Mouse (Mus musculus): ENCODE measurements at regions not wholly inside any gene's neighbourhood (a gene's known extent, or its start where the extent isn't known, plus 50 kb on each side); places are given as distances from the start of the nearest gene placed in this dataset.

DNA sequence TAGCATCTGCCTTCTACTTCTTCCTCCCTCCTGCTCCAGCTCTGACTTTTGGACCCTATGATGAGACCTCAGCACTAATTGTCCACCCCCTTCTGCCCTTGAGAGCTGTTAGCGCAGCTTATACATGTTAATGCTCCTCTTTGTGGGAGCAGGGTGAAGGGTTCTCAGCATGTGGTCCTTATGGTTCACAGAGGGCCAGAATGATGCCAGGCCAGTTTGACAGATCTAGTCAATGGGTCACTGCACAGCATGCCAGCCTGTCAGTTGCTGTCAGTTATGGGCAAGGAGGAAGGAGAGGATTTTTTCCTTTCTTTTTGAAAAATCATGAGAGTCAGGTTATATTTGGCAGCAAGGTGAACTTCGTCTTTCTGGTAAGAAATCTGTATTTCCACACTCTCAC lies 68.4 kb downstream of the 4931417E11Rik start:
- Histone ChIP-seq H3K4me3 (replicated peaks; ENCODE audit: low read length) (no peak overlapping the region), H3K36me3 (ENCODE audit: insufficient read depth, low read length) (no peaks in the 10 kb centered on the region), H3K27me3 (ENCODE audit: insufficient read depth, low read length) (no peaks in the 10 kb centered on the region), H3K9me3 (ENCODE audit: low read length) (no peaks in the 10 kb centered on the region), H3K4me1 (replicated peaks; ENCODE audit: low read depth, low read length) (no peaks in the 10 kb centered on the region)
- TF ChIP-seq CTCF (conservative IDR thresholded peaks at IDR 0.05; ENCODE audit: low read length) (no peak), POU5F1 (IDR thresholded peaks at IDR 0.05; ENCODE audit: borderline replicate concordance, low read length) (no peak), NANOG (IDR thresholded peaks at IDR 0.05; ENCODE audit: borderline replicate concordance, low read length) (no peak)

DNA sequence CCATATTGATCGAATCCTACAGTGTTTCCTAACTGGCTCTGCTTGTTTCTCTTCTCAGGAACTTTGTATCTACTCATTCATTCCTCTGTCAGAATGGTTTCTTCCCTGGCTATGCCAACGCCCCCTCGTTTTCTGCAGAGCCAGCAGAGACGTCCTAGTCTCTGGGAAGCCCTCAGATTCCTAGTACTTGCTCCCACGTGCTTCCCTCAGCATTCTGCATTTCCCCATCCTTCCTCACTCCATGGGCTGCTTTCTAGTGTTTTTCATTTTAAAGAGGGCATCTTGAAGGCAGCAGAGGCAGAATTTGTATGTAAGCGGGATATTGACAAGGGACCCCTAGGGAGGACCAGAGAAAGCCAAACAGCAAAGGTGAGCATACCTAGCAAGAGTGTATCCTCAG lies 80.2 kb downstream of the 4931417E11Rik start:
- H3K4me1 ChIP-seq (replicated peaks; ENCODE audit: low read depth, low read length): no peaks in the 10 kb centered on the region
- no peak for TF ChIP-seq NANOG (IDR thresholded peaks at IDR 0.05; ENCODE audit: borderline replicate concordance, low read length)
- no peak for TF ChIP-seq CTCF (conservative IDR thresholded peaks at IDR 0.05; ENCODE audit: low read length)
- no peak for TF ChIP-seq POU5F1 (IDR thresholded peaks at IDR 0.05; ENCODE audit: borderline replicate concordance, low read length)

DNA sequence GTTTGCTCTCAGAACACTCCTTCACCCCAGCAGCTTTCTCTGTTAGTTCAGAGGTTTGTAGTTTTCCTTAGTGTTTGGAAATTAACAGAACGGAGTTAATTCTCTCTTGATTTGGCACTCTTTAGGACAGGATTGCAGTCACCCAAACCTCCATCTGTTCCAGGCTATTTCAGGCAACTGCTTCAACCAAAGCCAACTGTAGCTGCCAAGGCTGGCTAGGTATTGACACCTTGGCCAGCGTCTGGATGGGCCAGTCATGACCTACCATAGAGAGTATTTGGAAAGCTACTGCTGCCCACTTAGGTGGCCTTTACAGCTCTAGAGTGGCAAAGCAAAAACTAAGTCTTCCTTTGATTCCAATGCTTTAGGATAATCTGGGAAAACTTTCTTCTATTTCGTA lies 83.2 kb downstream of the 4931417E11Rik start:
- H3K36me3 ChIP-seq (ENCODE audit: insufficient read depth, low read length): no peaks in the 10 kb centered on the region
- 0 out of 2 replicates have a peak, but pooled peaks cover 5% of the 10 kb centered on the region for H3K27me3 ChIP-seq (ENCODE audit: insufficient read depth, low read length)
- H3K4me1 ChIP-seq (replicated peaks; ENCODE audit: low read depth, low read length): no peaks in the 10 kb centered on the region
- H3K4me3 ChIP-seq (replicated peaks; ENCODE audit: low read length): no peak overlapping the region
- no peaks in the 10 kb centered on the region for H3K9me3 ChIP-seq (ENCODE audit: low read length)
- TF ChIP-seq CTCF (conservative IDR thresholded peaks at IDR 0.05; ENCODE audit: low read length): no peak
- TF ChIP-seq POU5F1 (IDR thresholded peaks at IDR 0.05; ENCODE audit: borderline replicate concordance, low read length): no peak
- TF ChIP-seq NANOG (IDR thresholded peaks at IDR 0.05; ENCODE audit: borderline replicate concordance, low read length): no peak

More for the DNA sequence above, 80.2 kb downstream of the 4931417E11Rik start:
- H3K9me3 ChIP-seq (ENCODE audit: low read length): no peaks in the 10 kb centered on the region
- H3K36me3 ChIP-seq (ENCODE audit: insufficient read depth, low read length): no peaks in the 10 kb centered on the region
- H3K27me3 ChIP-seq (ENCODE audit: insufficient read depth, low read length): 0 out of 2 replicates have a peak, but pooled peaks cover 5% of the 10 kb centered on the region
- H3K4me3 ChIP-seq (replicated peaks; ENCODE audit: low read length): no peak overlapping the region

DNA sequence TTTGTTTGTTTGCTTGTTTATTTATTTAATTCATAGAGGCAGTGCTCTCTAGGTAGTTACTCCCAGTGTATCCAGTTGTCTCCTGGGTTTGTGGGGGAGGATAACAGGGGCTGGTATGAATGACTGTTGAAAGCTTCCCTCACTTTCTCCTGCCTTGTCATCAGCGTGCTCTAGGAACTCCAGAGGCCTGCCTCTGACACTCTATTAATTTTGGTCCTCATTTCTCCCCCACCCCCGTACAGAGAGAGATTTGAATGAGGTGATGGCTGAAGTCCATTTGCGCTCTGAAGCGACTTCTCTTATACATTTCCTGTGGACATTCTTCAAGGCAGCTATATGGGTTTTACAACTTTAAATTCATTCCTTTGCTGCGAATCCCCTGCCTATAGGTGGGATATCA lies 89.6 kb downstream of the 4931417E11Rik start:
- TF ChIP-seq CTCF (conservative IDR thresholded peaks at IDR 0.05; ENCODE audit: low read length): no peak
- TF ChIP-seq POU5F1 (IDR thresholded peaks at IDR 0.05; ENCODE audit: borderline replicate concordance, low read length): no peak
- TF ChIP-seq NANOG (IDR thresholded peaks at IDR 0.05; ENCODE audit: borderline replicate concordance, low read length): no peak
- no peaks in the 10 kb centered on the region for H3K4me1 ChIP-seq (replicated peaks; ENCODE audit: low read depth, low read length)

DNA sequence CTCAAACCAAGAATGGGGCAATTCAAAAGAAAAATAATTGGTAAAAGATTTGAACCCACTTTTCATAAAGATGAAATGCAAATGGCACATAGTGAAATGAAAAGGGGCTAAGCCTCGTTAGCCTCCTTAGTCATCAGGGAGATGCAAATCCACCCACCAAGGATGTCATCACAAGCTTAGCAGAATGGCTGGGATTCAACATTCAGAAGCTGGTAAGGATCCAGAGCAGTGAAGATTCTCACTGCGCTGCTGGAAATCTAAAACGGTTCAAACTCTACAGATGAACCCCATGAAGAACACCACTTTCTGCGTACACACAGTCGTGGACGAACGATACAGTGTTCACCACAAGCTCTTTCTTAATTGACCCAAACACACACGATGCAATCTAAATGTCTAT lies 91.6 kb downstream of the 4931417E11Rik start:
- Histone ChIP-seq H3K36me3 (ENCODE audit: insufficient read depth, low read length) (no peaks in the 10 kb centered on the region), H3K4me3 (replicated peaks; ENCODE audit: low read length) (no peak overlapping the region), H3K4me1 (replicated peaks; ENCODE audit: low read depth, low read length) (no peaks in the 10 kb centered on the region), H3K27me3 (ENCODE audit: insufficient read depth, low read length) (no peaks in the 10 kb centered on the region), H3K9me3 (ENCODE audit: low read length) (peaks cover 12% of the 10 kb centered on the region)
- TF ChIP-seq CTCF (conservative IDR thresholded peaks at IDR 0.05; ENCODE audit: low read length) (no peak), POU5F1 (IDR thresholded peaks at IDR 0.05; ENCODE audit: borderline replicate concordance, low read length) (no peak), NANOG (IDR thresholded peaks at IDR 0.05; ENCODE audit: borderline replicate concordance, low read length) (no peak)

More for the DNA sequence above, 89.6 kb downstream of the 4931417E11Rik start:
- Histone ChIP-seq H3K27me3 (ENCODE audit: insufficient read depth, low read length) (no peaks in the 10 kb centered on the region), H3K4me3 (replicated peaks; ENCODE audit: low read length) (no peak overlapping the region), H3K9me3 (ENCODE audit: low read length) (peaks cover 5% of the 10 kb centered on the region), H3K36me3 (ENCODE audit: insufficient read depth, low read length) (no peaks in the 10 kb centered on the region)

DNA sequence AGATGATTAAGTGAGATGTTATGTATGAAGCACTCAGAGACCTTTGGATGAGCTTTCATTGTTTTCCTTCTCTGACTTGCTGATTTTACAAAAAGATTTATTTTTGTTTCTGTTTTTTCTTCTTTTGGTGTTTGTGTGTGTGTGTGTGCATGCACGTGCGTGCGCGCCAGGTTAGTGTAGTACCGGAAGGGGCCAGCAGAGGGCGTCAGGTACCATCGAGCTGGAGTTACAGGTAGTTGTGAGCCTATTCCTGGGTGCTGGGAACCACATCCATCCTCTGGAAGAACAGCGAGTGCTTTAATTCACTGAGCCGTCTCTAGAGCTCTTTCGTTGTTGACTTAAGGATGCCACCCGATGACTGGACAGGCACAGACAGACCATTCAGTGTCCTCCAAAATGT lies 93.2 kb downstream of the 4931417E11Rik start:
- Histone ChIP-seq H3K27me3 (ENCODE audit: insufficient read depth, low read length) (no peaks in the 10 kb centered on the region), H3K4me3 (replicated peaks; ENCODE audit: low read length) (no peak overlapping the region), H3K9me3 (ENCODE audit: low read length) (peaks cover 12% of the 10 kb centered on the region), H3K36me3 (ENCODE audit: insufficient read depth, low read length) (no peaks in the 10 kb centered on the region), H3K4me1 (replicated peaks; ENCODE audit: low read depth, low read length) (no peaks in the 10 kb centered on the region)
- TF ChIP-seq CTCF (conservative IDR thresholded peaks at IDR 0.05; ENCODE audit: low read length): peak; percentile 70
- TF ChIP-seq NANOG (IDR thresholded peaks at IDR 0.05; ENCODE audit: borderline replicate concordance, low read length): no peak

DNA sequence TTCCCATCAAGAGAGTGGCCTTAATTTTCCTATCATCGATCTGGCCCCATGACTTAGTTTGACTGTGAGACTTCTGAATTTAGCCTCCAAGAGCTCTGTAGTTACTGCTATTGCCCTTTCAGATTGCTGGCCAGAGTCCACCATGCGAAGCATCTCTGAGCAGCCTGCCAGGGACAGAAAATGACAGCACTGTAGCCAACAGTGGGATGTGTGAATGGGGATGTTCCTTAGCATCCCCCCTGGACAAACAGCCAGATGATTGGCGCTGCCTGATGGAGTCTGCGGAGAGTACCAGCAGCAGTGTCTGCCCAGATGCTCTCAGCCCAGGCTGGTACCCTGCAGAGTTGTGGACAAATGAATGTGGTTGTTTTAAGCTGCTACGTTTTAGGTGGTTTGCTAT lies 96.6 kb downstream of the 4931417E11Rik start:
- Histone ChIP-seq H3K27me3 (ENCODE audit: insufficient read depth, low read length) (no peaks in the 10 kb centered on the region), H3K4me3 (replicated peaks; ENCODE audit: low read length) (no peak overlapping the region), H3K4me1 (replicated peaks; ENCODE audit: low read depth, low read length) (peaks cover 17% of the 10 kb centered on the region), H3K9me3 (ENCODE audit: low read length) (peaks cover 12% of the 10 kb centered on the region), H3K36me3 (ENCODE audit: insufficient read depth, low read length) (no peaks in the 10 kb centered on the region)
- TF ChIP-seq POU5F1 (IDR thresholded peaks at IDR 0.05; ENCODE audit: borderline replicate concordance, low read length): no peak

DNA sequence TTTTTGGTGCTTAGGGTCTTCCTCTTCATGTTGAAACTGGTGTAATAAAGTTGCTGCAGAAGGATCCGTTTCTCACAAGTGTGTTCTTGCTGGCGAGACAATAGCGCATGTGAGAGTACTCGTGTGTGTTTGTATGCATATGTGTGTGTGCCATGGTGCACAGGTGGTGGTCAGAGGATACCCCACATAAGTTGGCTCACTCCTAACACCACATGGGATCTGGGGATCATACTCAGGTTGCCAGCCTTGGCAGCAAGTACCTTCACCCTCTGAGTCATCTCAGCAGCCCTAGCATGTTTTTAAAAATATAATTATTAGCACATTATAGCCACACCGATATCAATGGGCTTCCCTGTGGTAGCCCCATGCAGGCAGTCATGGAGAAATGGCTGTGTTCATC lies 97.6 kb downstream of the 4931417E11Rik start:
- Histone ChIP-seq H3K4me3 (replicated peaks; ENCODE audit: low read length) (no peak overlapping the region), H3K4me1 (replicated peaks; ENCODE audit: low read depth, low read length) (peaks cover 19% of the 10 kb centered on the region), H3K36me3 (ENCODE audit: insufficient read depth, low read length) (no peaks in the 10 kb centered on the region), H3K9me3 (ENCODE audit: low read length) (peaks cover 12% of the 10 kb centered on the region), H3K27me3 (ENCODE audit: insufficient read depth, low read length) (peaks cover under 1% of the 10 kb centered on the region; the same call in 1 of the 2 replicates)
- TF ChIP-seq CTCF (conservative IDR thresholded peaks at IDR 0.05; ENCODE audit: low read length) (no peak), NANOG (IDR thresholded peaks at IDR 0.05; ENCODE audit: borderline replicate concordance, low read length) (no peak), POU5F1 (IDR thresholded peaks at IDR 0.05; ENCODE audit: borderline replicate concordance, low read length) (no peak)

DNA sequence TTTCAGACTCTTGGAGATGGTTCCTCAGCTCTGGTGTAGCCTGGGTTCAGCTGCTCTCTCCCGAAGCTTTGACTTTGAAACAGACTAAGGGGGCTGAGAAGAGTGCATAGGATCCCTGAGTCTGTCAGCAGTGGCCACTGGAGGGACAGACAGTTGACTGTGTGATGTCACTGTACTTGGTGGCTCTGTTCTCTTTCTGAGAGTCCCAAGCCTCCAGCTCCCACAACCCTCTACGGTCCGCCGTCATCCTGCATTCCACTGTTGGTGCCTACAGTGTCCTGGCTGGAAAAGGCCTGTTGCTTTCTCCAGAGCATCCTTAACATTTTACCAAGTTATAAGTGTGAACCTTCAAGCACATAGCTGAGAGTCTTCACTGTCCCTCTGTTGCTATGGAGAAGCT lies 98.6 kb downstream of the 4931417E11Rik start:
- Histone ChIP-seq H3K36me3 (ENCODE audit: insufficient read depth, low read length) (no peaks in the 10 kb centered on the region), H3K4me1 (replicated peaks; ENCODE audit: low read depth, low read length) (peaks cover 19% of the 10 kb centered on the region), H3K27me3 (ENCODE audit: insufficient read depth, low read length) (peaks cover 7% of the 10 kb centered on the region; the same call in 1 of the 2 replicates), H3K4me3 (replicated peaks; ENCODE audit: low read length) (no peak overlapping the region), H3K9me3 (ENCODE audit: low read length) (0 out of 2 replicates have a peak, but pooled peaks cover 7% of the 10 kb centered on the region)
- no peak for TF ChIP-seq NANOG (IDR thresholded peaks at IDR 0.05; ENCODE audit: borderline replicate concordance, low read length)
- TF ChIP-seq CTCF (conservative IDR thresholded peaks at IDR 0.05; ENCODE audit: low read length): no peak
- TF ChIP-seq POU5F1 (IDR thresholded peaks at IDR 0.05; ENCODE audit: borderline replicate concordance, low read length): no peak
